In the genomic region with DNA sequence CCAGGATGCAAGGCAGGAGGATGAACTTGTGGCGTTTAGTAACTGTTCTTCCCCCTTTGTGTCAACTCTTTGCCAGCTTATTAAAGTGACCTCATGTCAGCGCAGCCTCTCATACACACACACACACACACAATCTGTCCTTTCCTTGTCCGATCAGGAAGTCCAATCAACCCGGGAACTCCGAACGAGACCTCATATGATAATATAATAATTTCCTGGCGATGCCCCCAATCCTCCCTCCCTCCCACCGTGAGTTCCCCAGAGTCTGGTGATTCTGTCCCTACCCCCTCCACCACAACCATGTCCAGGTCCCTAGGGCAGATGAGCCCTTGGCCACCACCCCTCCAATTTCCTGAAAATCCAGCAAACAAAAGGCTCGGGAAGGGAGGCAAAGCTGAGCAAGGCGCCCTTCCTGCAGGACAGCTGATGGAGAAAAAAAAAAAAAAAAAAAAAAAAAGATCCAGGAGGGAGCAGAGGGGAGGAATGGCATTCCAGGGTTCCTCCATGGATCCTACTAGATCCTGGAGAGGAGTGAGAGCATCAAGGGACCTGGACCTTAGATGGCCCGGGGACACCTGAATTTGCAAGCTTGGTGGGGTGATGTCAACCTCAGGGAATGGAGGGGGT, we compare ENCODE assay signal across 8 mouse cellular contexts. TPM values are rescaled to one million over a fixed set of nuclear protein-coding genes. Genes with fewer than 3 reads are reported as not detected.
DNase-seq lines count a peak whose midpoint lies in the region; ATAC-seq lines count a peak whose summit lies in the region.

No protein-coding gene starts in this region.

- peaks cover 14% of the 10 kb centered on the region for H3K4me1 ChIP-seq in embryonic facial prominence, embryonic 12.5 days
- H3K4me1 ChIP-seq in heart, embryonic 13.5 days: peaks cover 27% of the 10 kb centered on the region

- 1% methylated on average over 11 of the region's 11 CpGs for whole genome bisulfite sequencing in embryonic facial prominence, embryonic 12.5 days
- 3% methylated on average over 11 of the region's 11 CpGs for WGBS in heart, embryonic 13.5 days

- 0 out of 2 replicates have a peak, but pooled peaks have one; percentile 24 for ATAC-seq in embryonic facial prominence, embryonic 12.5 days (ENCODE audit: insufficient number of reproducible peaks, insufficient read depth, low FRiP score, low TSS enrichment)
- no peak for ATAC-seq in heart, embryonic 13.5 days (ENCODE audit: extremely low read depth, insufficient number of reproducible peaks, low FRiP score, low TSS enrichment)

- H3K4me2 ChIP-seq in embryonic facial prominence, embryonic 12.5 days (replicated peaks): peak overlapping the region; percentile 81
- peak overlapping the region; percentile 70 for H3K4me2 ChIP-seq in heart, embryonic 13.5 days

- H3K9me3 ChIP-seq in embryonic facial prominence, embryonic 12.5 days: no peaks in the 10 kb centered on the region
- H3K9me3 ChIP-seq in heart, embryonic 13.5 days: no peaks in the 10 kb centered on the region

- peak overlapping the region; percentile 61 for H3K9ac ChIP-seq in embryonic facial prominence, embryonic 12.5 days
- peak overlapping the region; percentile 75 for H3K9ac ChIP-seq in heart, embryonic 13.5 days

- peak overlapping the region; percentile 81 for H3K27ac ChIP-seq in embryonic facial prominence, embryonic 12.5 days
- H3K27ac ChIP-seq in heart, embryonic 13.5 days (replicated peaks): peak overlapping the region; percentile 88

- H3K36me3 ChIP-seq in embryonic facial prominence, embryonic 12.5 days: no peaks in the 10 kb centered on the region
- H3K36me3 ChIP-seq in heart, embryonic 13.5 days: no peaks in the 10 kb centered on the region

- peak overlapping the region; percentile 38 for H3K4me3 ChIP-seq in embryonic facial prominence, embryonic 12.5 days
- H3K4me3 ChIP-seq in heart, embryonic 13.5 days: peak overlapping the region; percentile 49

- peak; percentile 66 for DNase-seq in retina, embryonic 14.5 days (ENCODE audit: low spot score)
- no peak for DNase-seq in retina, postnatal 1 day
- peak; percentile 81 for DNase-seq in kidney, postnatal 14 days
- peak; percentile 41 for DNase-seq in mesoderm, embryonic 11.5 days (ENCODE audit: low read depth, low spot score)
- no peak for DNase-seq in thymus, postnatal 14 days
- DNase-seq in natural killer cell, adult 2 months (ENCODE audit: low spot score in 2 of 2): no peak

- no peaks in the 10 kb centered on the region for H3K27me3 ChIP-seq in embryonic facial prominence, embryonic 12.5 days
- no peaks in the 10 kb centered on the region for H3K27me3 ChIP-seq in heart, embryonic 13.5 days (replicated peaks)

RNA-seq across cellular contexts. Expression of gene Slc12a9, which starts 5.4 kb away (rescaled TPM):
- 16.0 and 18.8 TPM in 2 replicates for polyA plus RNA-seq in embryonic facial prominence, embryonic 12.5 days (2016; fragmentation: Nextera tagmentation; extraction: Ambion mirVana)
- polyA plus RNA-seq in heart, embryonic 13.5 days (2015; fragmentation: Nextera tagmentation; extraction: Ambion mirVana): 8.1 and 8.7 TPM in 2 replicates

RNA-seq across cellular contexts. Expression of gene Ephb4, which starts 11.1 kb away (rescaled TPM):
- polyA plus RNA-seq in embryonic facial prominence, embryonic 12.5 days (2016; fragmentation: Nextera tagmentation; extraction: Ambion mirVana): 87.3 and 91.6 TPM in 2 replicates
- polyA plus RNA-seq in heart, embryonic 13.5 days (2015; fragmentation: Nextera tagmentation; extraction: Ambion mirVana): 33.1 and 37.6 TPM in 2 replicates

RNA-seq across cellular contexts. Expression of gene Trip6, which starts 24.6 kb away (rescaled TPM):
- 87.1 and 93.4 TPM in 2 replicates for polyA plus RNA-seq in embryonic facial prominence, embryonic 12.5 days (2016; fragmentation: Nextera tagmentation; extraction: Ambion mirVana)
- 44.7 and 47.3 TPM in 2 replicates for polyA plus RNA-seq in heart, embryonic 13.5 days (2015; fragmentation: Nextera tagmentation; extraction: Ambion mirVana)

RNA-seq across cellular contexts. Expression of gene Srrt, which starts 31.3 kb away (rescaled TPM):
- polyA plus RNA-seq in embryonic facial prominence, embryonic 12.5 days (2016; fragmentation: Nextera tagmentation; extraction: Ambion mirVana): 171 and 177 TPM in 2 replicates
- 84.9 and 88.1 TPM in 2 replicates for polyA plus RNA-seq in heart, embryonic 13.5 days (2015; fragmentation: Nextera tagmentation; extraction: Ambion mirVana)

RNA-seq across cellular contexts. Expression of gene Ufsp1, which starts 44.3 kb away (rescaled TPM):
- polyA plus RNA-seq in embryonic facial prominence, embryonic 12.5 days (2016; fragmentation: Nextera tagmentation; extraction: Ambion mirVana): 6.7 and 8.2 TPM in 2 replicates
- 8.1 and 8.8 TPM in 2 replicates for polyA plus RNA-seq in heart, embryonic 13.5 days (2015; fragmentation: Nextera tagmentation; extraction: Ambion mirVana)

Comparison
In these comparisons a context has a peak if more than half of its experiments do, and no peak if none do; other contexts are left out.
1. DNase-seq: peak in retina, embryonic 14.5 days (single experiment), kidney, postnatal 14 days (single experiment) and mesoderm, embryonic 11.5 days (single experiment); none in retina, postnatal 1 day (single experiment), thymus, postnatal 14 days (single experiment) and natural killer cell, adult 2 months (0 of 2).